9 mouse cellular contexts compared by ENCODE assay signal in genomic region chr3:107754632-107755031, GRCm38 (mm10). TPM values are rescaled to one million over a fixed set of nuclear protein-coding genes. Genes with fewer than 3 reads are reported as not detected.
DNase-seq lines count a peak whose midpoint lies in the region; ATAC-seq and TF ChIP-seq lines count a peak whose summit lies in the region.
"Had no signal": no experiment of that assay in that cellular context is flagged by ENCODE, and none has a peak within 500 bp of the region (broad histone marks: within the 10 kb centered on the region; RNA-seq: fewer than 3 reads in every experiment).

No protein-coding gene starts in this region.

- H3K79me2 ChIP-seq in MEL (ENCODE audit: control insufficient read depth, insufficient read depth, low read length, poor library complexity): no peaks in the 10 kb centered on the region; the same call in 1 of the 2 replicates

- no peak overlapping the region for H3K9ac ChIP-seq in hindbrain, embryonic 11.5 days (ENCODE audit: low read depth, low read length)
- no peak overlapping the region for H3K9ac ChIP-seq in hindbrain, embryonic 12.5 days
- H3K9ac ChIP-seq in MEL (ENCODE audit: control insufficient read depth, low read depth, low read length, poor library complexity, severe bottlenecking): no peak overlapping the region

- H3K36me3 ChIP-seq in hindbrain, embryonic 11.5 days (ENCODE audit: control insufficient read depth, insufficient read depth, low read length): no peaks in the 10 kb centered on the region
- H3K36me3 ChIP-seq in hindbrain, embryonic 12.5 days: peaks cover 12% of the 10 kb centered on the region
- no peaks in the 10 kb centered on the region; a peak in 1 of 4 replicates for H3K36me3 ChIP-seq in MEL (ENCODE audit: control insufficient read depth in 1 of 2, insufficient read depth in 2 of 2, low read length in 2 of 2)

- peak; percentile 68 to 87 (median 81) for TF ChIP-seq CTCF in MEL (IDR thresholded peaks at IDR 0.05 in 2 of 3, conservative IDR thresholded peaks at IDR 0.05 in 1 of 3; ENCODE audit: control insufficient read depth in 1 of 3, insufficient read depth in 1 of 3, low read depth in 2 of 3, low read length in 3 of 3, poor library complexity in 1 of 3, severe bottlenecking in 1 of 3)

- TF ChIP-seq RAD21 in MEL (IDR thresholded peaks at IDR 0.05; ENCODE audit: low read depth, low read length): peak; percentile 51

- no peak overlapping the region for H3K4me2 ChIP-seq in hindbrain, embryonic 11.5 days (replicated peaks; ENCODE audit: low read depth, low read length)
- H3K4me2 ChIP-seq in hindbrain, embryonic 12.5 days (replicated peaks): no peak overlapping the region

- 31% methylated on average over 3 of the region's 3 CpGs for WGBS in hindbrain, embryonic 11.5 days
- 45% methylated on average over 3 of the region's 3 CpGs for WGBS in hindbrain, embryonic 12.5 days

- DNase-seq in hindbrain, embryonic 11.5 days (ENCODE audit: low spot score): peak; percentile 72
- peak; percentile 60 for DNase-seq in A20 (ENCODE audit: low read depth, low spot score)
- peak; percentile 68 for DNase-seq in MEL (ENCODE audit: low read depth, low spot score)
- DNase-seq in embryo, embryonic 10 days (ENCODE audit: low spot score): peak; percentile 60
- DNase-seq in kidney, postnatal 25 days: peak; percentile 59 to 76
- DNase-seq in right cerebral cortex, postnatal 25 days: no peak

- no peak overlapping the region for H3K27ac ChIP-seq in hindbrain, embryonic 11.5 days (ENCODE audit: low read depth, low read length)
- no peak overlapping the region for H3K27ac ChIP-seq in hindbrain, embryonic 12.5 days
- H3K27ac ChIP-seq in MEL (ENCODE audit: control insufficient read depth, low read depth, low read length): no peak overlapping the region

- TF ChIP-seq POLR2A in MEL (IDR thresholded peaks at IDR 0.05; ENCODE audit: control insufficient read depth in 1 of 2, insufficient read depth in 1 of 2, low read depth in 1 of 2, low read length in 2 of 2, poor library complexity in 1 of 2): no peak

- no peaks in the 10 kb centered on the region for H3K4me1 ChIP-seq in hindbrain, embryonic 11.5 days (replicated peaks; ENCODE audit: control insufficient read depth, insufficient read depth, low read length)
- H3K4me1 ChIP-seq in hindbrain, embryonic 12.5 days: peaks cover 14% of the 10 kb centered on the region
- peaks cover 0 to 7% of the 10 kb centered on the region in 2 experiments; a peak in 2 of 4 replicates for H3K4me1 ChIP-seq in MEL (ENCODE audit: control insufficient read depth in 1 of 2, insufficient read depth in 2 of 2, low read length in 2 of 2)

- H3K9me3 ChIP-seq in hindbrain, embryonic 11.5 days (ENCODE audit: control insufficient read depth, low read length): no peaks in the 10 kb centered on the region
- no peaks in the 10 kb centered on the region for H3K9me3 ChIP-seq in hindbrain, embryonic 12.5 days (replicated peaks)
- no peaks in the 10 kb centered on the region for H3K9me3 ChIP-seq in MEL (replicated peaks; ENCODE audit: insufficient read depth, low read length)

- TF ChIP-seq EP300 in MEL (IDR thresholded peaks at IDR 0.05; ENCODE audit: low read depth in 1 of 2, low read length in 2 of 2): no peak

- no peaks in the 10 kb centered on the region for H3K27me3 ChIP-seq in hindbrain, embryonic 11.5 days (ENCODE audit: control insufficient read depth, insufficient read depth, low read length)
- no peaks in the 10 kb centered on the region for H3K27me3 ChIP-seq in hindbrain, embryonic 12.5 days
- H3K27me3 ChIP-seq in MEL (ENCODE audit: control insufficient read depth in 1 of 2, insufficient read depth in 2 of 2, low read length in 2 of 2): peaks cover 2 to 6% of the 10 kb centered on the region in 2 experiments; a peak in 3 of 4 replicates

- ATAC-seq in hindbrain, embryonic 11.5 days (ENCODE audit: low FRiP score): no peak
- ATAC-seq in hindbrain, embryonic 12.5 days (ENCODE audit: low FRiP score): no peak
- ATAC-seq in neutrophil, adult 5-6 weeks (ENCODE audit: extremely low read depth, insufficient number of reproducible peaks, low FRiP score, poor library complexity, severe bottlenecking): peak; percentile 30; the same call in 1 of the 2 replicates

- H3K4me3 ChIP-seq in hindbrain, embryonic 11.5 days (ENCODE audit: low read depth, low read length): no peak overlapping the region
- no peak overlapping the region for H3K4me3 ChIP-seq in hindbrain, embryonic 12.5 days
- no peak overlapping the region for H3K4me3 ChIP-seq in MEL (ENCODE audit: control insufficient read depth in 1 of 2, insufficient read depth in 1 of 2, low read depth in 2 of 2, low read length in 2 of 2)
- H3K4me3 ChIP-seq: erythroblast, embryonic 14.5 days had no signal

TF ChIP-seq in MEL, 35 proteins besides CTCF, POLR2A, EP300 and RAD21:
- TF ChIP-seq MAZ (IDR thresholded peaks at IDR 0.05; ENCODE audit: low read depth, low read length) (no peak), KAT2A (conservative IDR thresholded peaks at IDR 0.05; ENCODE audit: low read depth, low read length) (no peak), ZC3H11A (IDR thresholded peaks at IDR 0.05; ENCODE audit: low read depth, low read length) (peak; percentile 31), SMC3 (IDR thresholded peaks at IDR 0.05; ENCODE audit: low read depth, low read length) (peak; percentile 74)

RNA-seq across cellular contexts. Expression of gene Csf1, which starts 5.6 kb away (rescaled TPM):
- polyA plus RNA-seq in hindbrain, embryonic 11.5 days (2014; fragmentation: Nextera tagmentation; extraction: Ambion mirVana): 5.3 and 6.0 TPM in 2 replicates
- polyA plus RNA-seq in hindbrain, embryonic 12.5 days (2016; fragmentation: Nextera tagmentation; extraction: Ambion mirVana): 8.8 and 9.2 TPM in 2 replicates
- 0.10 and 0.12 TPM in 2 replicates for total RNA-seq in MEL (2012; rRNA removed)
- under 1 TPM in 1 of 2 experiments, not detected in 1; 0.19 TPM for polyA plus RNA-seq in MEL (2012; ENCODE audit: insufficient read depth in 1 of 2, insufficient read length in 2 of 2, low read depth in 1 of 2, low replicate concordance in 2 of 2, missing spikeins in 1 of 2)
- total RNA-seq in neutrophil, adult 5-6 weeks (2017): 94.7 and 94.9 TPM in 2 replicates

RNA-seq across cellular contexts. Expression of gene Ahcyl1, which starts 58.3 kb away (rescaled TPM):
- 117 and 123 TPM in 2 replicates for polyA plus RNA-seq in hindbrain, embryonic 11.5 days (2014; fragmentation: Nextera tagmentation; extraction: Ambion mirVana)
- polyA plus RNA-seq in hindbrain, embryonic 12.5 days (2016; fragmentation: Nextera tagmentation; extraction: Ambion mirVana): 133 TPM in 2 replicates
- 28.0 and 32.4 TPM in 2 replicates for total RNA-seq in MEL (2012; rRNA removed)
- polyA plus RNA-seq in MEL (2012; ENCODE audit: insufficient read depth in 1 of 2, insufficient read length in 2 of 2, low read depth in 1 of 2, low replicate concordance in 2 of 2, missing spikeins in 1 of 2): 100 to 1,000 TPM; 104 to 105 TPM
- 61.3 and 64.3 TPM in 2 replicates for total RNA-seq in neutrophil, adult 5-6 weeks (2017)
